Mouse (Mus musculus) forebrain, embryonic 14.5 days (tissue): ENCODE data around the gene H2-M10.5. TPM values are rescaled to one million over a fixed set of nuclear protein-coding genes. Genes with fewer than 3 reads are reported as not detected.
"Not testable (repeated sequence)": the region's sequence is repeated elsewhere in the genome, so short reads cannot be mapped to it uniquely, and the experiment has no call there.

Experiments used
- ATAC-seq: fragments of 200-750 bp; cut with Nextera tagmentation; 2 replicates; pipeline ENCODE4 v1.8.0; 2017; ENCODE audit warnings: mild to moderate bottlenecking, moderate library complexity
- DNase-seq: peaks from one replicate; pipeline ENCODE4 v3.0.0-alpha.2; 2015; ENCODE audit warnings: low spot score
- H3K27ac ChIP-seq: fragments of 300-500 bp; sonication (generic); 2 replicates; pipeline ENCODE4 v1.5.1; 2014; ENCODE audit warnings: low read depth, mild to moderate bottlenecking, control low read depth, low read length, moderate library complexity
- H3K27me3 ChIP-seq: fragments of 300-500 bp; sonication (generic); replicated peaks from 2 replicates; pipeline ENCODE4 v1.6.1; 2014; ENCODE audit warnings: low read length, control low read depth, mixed read lengths; ENCODE audit not compliant: control insufficient read depth, insufficient read depth
- H3K36me3 ChIP-seq: fragments of 300-500 bp; sonication (generic); 2 replicates; pipeline ENCODE4 v1.6.1; 2014; ENCODE audit warnings: low read length, control low read depth; ENCODE audit not compliant: control insufficient read depth, insufficient read depth
- H3K4me1 ChIP-seq: fragments of 300-500 bp; sonication (generic); 2 replicates; pipeline ENCODE4 v1.6.1; 2014; ENCODE audit warnings: antibody characterized with exemption, low read length, control low read depth; ENCODE audit not compliant: control insufficient read depth, insufficient read depth
- H3K4me2 ChIP-seq: fragments of 300-500 bp; sonication (generic); 2 replicates; pipeline ENCODE4 v1.6.1; 2014; ENCODE audit warnings: mild to moderate bottlenecking, control low read depth, low read length
- H3K4me3 ChIP-seq: fragments of 300-500 bp; sonication (generic); 2 replicates; pipeline ENCODE4 v1.5.1; 2014; ENCODE audit warnings: low read depth, low read length, control low read depth
- H3K9ac ChIP-seq: fragments of 300-500 bp; sonication (generic); 2 replicates; pipeline ENCODE4 v1.6.1; 2014; ENCODE audit warnings: mild to moderate bottlenecking, low read length, control low read depth, moderate library complexity
- H3K9me3 ChIP-seq: fragments of 300-500 bp; sonication (generic); replicated peaks from 2 replicates; pipeline ENCODE4 v1.6.1; 2016; ENCODE audit warnings: low read length, control low read depth, mixed read lengths; ENCODE audit not compliant: control insufficient read depth
- WGBS: fragments of 180-500 bp; shearing (Covaris S2); extraction: QIAGEN DNeasy Blood & Tissue Kit; methylation state at CpG from one replicate; pipeline ENCODE4 v1.1.7; 2014; 5-methylcytosine and 5-hydroxymethylcytosine counted together
- polyA plus RNA-seq: library from polyadenylated mRNA; unstranded; fragments of >200 nt; fragmentation: Nextera tagmentation; extraction: Ambion mirVana; gene quantifications from 2 replicates; pipeline ENCODE4 v1.2.1, GENCODE M21; 2014

Gene H2-M10.5
- polyA plus RNA-seq, 1 experiment from 2014 or later, result not detected

DNA sequence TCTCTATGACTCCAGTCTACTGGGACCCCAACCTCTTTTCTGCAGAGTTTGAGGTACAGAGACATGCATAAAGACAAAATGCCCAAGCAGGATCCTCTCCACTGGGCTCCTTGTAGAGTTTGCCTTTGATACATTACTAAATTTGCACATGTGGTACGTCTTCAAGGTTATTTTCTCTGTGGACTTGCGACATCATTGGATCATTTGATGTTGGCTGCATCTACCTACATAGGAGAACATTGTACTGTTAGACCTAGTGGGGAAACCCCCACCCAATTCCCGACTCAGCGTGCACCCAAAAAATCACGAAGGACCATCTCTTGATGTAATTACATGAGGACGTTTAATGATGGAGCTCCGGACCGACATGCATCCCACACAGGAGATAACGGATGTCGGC, 26.8 kb downstream of the H2-M10.5 start:
- Histone ChIP-seq H3K27me3 (no peaks in the 10 kb centered on the region), H3K4me1 (no peaks in the 10 kb centered on the region)

GRCm38 (mm10) chr17:36799921-36800462, 27.3 kb downstream of the H2-M10.5 start:
- H3K27me3 ChIP-seq, ATAC-seq, H3K4me1 ChIP-seq, H3K27ac ChIP-seq, H3K9ac ChIP-seq, H3K9me3 ChIP-seq, H3K36me3 ChIP-seq, DNase-seq, H3K4me2 ChIP-seq, H3K4me3 ChIP-seq: not testable (repeated sequence)
- 82% methylated on average over 4 of the region's 4 CpGs for WGBS

More for the DNA sequence above, 26.8 kb downstream of the H2-M10.5 start:
- WGBS, result 92% methylated on average over 10 of the region's 10 CpGs
- Histone ChIP-seq H3K27ac (no peak overlapping the region), H3K4me2 (no peak overlapping the region), H3K36me3 (no peaks in the 10 kb centered on the region), H3K4me3 (no peak overlapping the region), H3K9me3 (no peaks in the 10 kb centered on the region), H3K9ac (no peak overlapping the region)
- ATAC-seq (no peak), DNase-seq (no peak)

DNA sequence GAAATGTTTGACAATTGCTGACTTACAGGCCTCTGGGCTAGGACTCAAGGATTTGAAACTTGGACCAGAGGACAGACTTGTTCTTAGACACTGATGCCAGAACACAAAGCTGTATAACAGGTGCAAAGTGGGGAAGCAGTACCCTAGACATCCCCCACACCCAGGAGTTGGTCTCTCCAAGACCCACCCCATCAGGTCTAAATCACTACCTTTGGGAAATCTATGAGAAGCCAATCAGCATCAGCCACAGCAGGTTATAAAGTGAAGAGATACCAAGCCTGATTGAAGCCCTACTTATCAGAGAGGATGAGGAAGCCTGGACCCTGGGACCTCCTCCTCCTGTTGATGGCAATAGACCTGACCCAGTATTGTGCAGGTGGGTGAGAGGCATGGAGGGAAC, 39.2 kb downstream of the H2-M10.5 start, which contains the start of gene H2-M10.6:
Gene H2-M10.6, plus strand, starts transcription at position 301 of the 400 bp plus-strand sequence.
- no peak for ATAC-seq
- no peak within 1 kb of the TSS for H3K4me3 ChIP-seq
- no peak within 1 kb of the TSS for H3K27ac ChIP-seq
- no peaks in the 10 kb centered on the region for H3K9me3 ChIP-seq
- H3K27me3 ChIP-seq, result no peaks in the 10 kb centered on the region
- H3K36me3 ChIP-seq, result no peaks in the 10 kb centered on the region
- no peak within 1 kb of the TSS for H3K9ac ChIP-seq
- no peaks in the 10 kb centered on the region for H3K4me1 ChIP-seq
- H3K4me2 ChIP-seq, result no peak within 1 kb of the TSS
- no peak for DNase-seq

GRCm38 (mm10) chr17:36824005-36824404, 51.3 kb downstream of the H2-M10.5 start:
- H3K4me2 ChIP-seq, result no peak overlapping the region
- H3K27ac ChIP-seq, result no peak overlapping the region
- H3K4me3 ChIP-seq, result no peak overlapping the region
- H3K9me3 ChIP-seq, result no peaks in the 10 kb centered on the region
- no peaks in the 10 kb centered on the region for H3K4me1 ChIP-seq
- H3K9ac ChIP-seq, result no peak overlapping the region
- H3K36me3 ChIP-seq, result no peaks in the 10 kb centered on the region
- no peak for ATAC-seq
- no peaks in the 10 kb centered on the region for H3K27me3 ChIP-seq
- DNase-seq, result peak; percentile 68

- H3K9ac ChIP-seq, result no peak overlapping the region
- no peak overlapping the region for H3K4me2 ChIP-seq
- H3K9me3 ChIP-seq, result no peaks in the 10 kb centered on the region
- no peaks in the 10 kb centered on the region for H3K4me1 ChIP-seq
- no peak overlapping the region for H3K27ac ChIP-seq
- no peaks in the 10 kb centered on the region for H3K36me3 ChIP-seq
- no peak overlapping the region for H3K4me3 ChIP-seq
- DNase-seq (peak; percentile 41), ATAC-seq (0 out of 2 replicates have a peak, but pooled peaks have one; percentile 56)
- WGBS, result 24% methylated on average over 4 of the region's 4 CpGs
- no peaks in the 10 kb centered on the region for H3K27me3 ChIP-seq
These were observed 52.8 kb downstream of the H2-M10.5 start for GRCm38 (mm10) chr17:36825525-36825924.

Other genes with a start within 250 kb of the H2-M10.5 start
- not detected in 2 replicates for gene H2-M11, start 225.8 kb upstream of the H2-M10.5 start, polyA plus RNA-seq
- not detected in 2 replicates for gene H2-M9, start 130.2 kb upstream of the H2-M10.5 start, polyA plus RNA-seq
- gene H2-M1, start 100.7 kb upstream of the H2-M10.5 start, polyA plus RNA-seq, result not detected in 2 replicates
- not detected in 2 replicates for gene H2-M10.6, start 39.3 kb downstream of the H2-M10.5 start, polyA plus RNA-seq
- gene Trim26, start 64.2 kb downstream of the H2-M10.5 start, polyA plus RNA-seq, result 21.7 and 23.3 TPM in 2 replicates
- gene Trim15, start 94.3 kb downstream of the H2-M10.5 start, polyA plus RNA-seq, result 0.48 and 0.49 TPM in 2 replicates
- gene Trim10, start 96.7 kb downstream of the H2-M10.5 start, polyA plus RNA-seq, result 1.1 and 2.1 TPM in 2 replicates
- not detected in 2 replicates for gene Trim40, start 117.2 kb downstream of the H2-M10.5 start, polyA plus RNA-seq
- not detected in 2 replicates for gene Trim31, start 125.2 kb downstream of the H2-M10.5 start, polyA plus RNA-seq
- 0.24 and 0.75 TPM in 2 replicates for gene Rnf39, start 170.0 kb downstream of the H2-M10.5 start, polyA plus RNA-seq
- gene Ppp1r11, start 178.8 kb downstream of the H2-M10.5 start, polyA plus RNA-seq, result 188 and 228 TPM in 2 replicates
- 78.3 and 87.9 TPM in 2 replicates for gene Znrd1, start 185.6 kb downstream of the H2-M10.5 start, polyA plus RNA-seq
- gene Znrd1as, start 185.7 kb downstream of the H2-M10.5 start, polyA plus RNA-seq, result 5.5 and 6.3 TPM in 2 replicates
- 0.35 TPM in 1 of 2 replicates, not detected in the other for gene 2410137M14Rik, start 208.3 kb downstream of the H2-M10.5 start, polyA plus RNA-seq
- gene H2-M5, start 216.6 kb downstream of the H2-M10.5 start, polyA plus RNA-seq, result 0.77 and 1.0 TPM in 2 replicates
- 199 and 268 TPM in 2 replicates for gene Zfp57, start 228.3 kb downstream of the H2-M10.5 start, polyA plus RNA-seq